Mouse (Mus musculus) heart, embryonic 10.5 days (tissue): ENCODE measurements around the gene Ift22. TPM values are rescaled to one million over a fixed set of nuclear protein-coding genes. Genes with fewer than 3 reads are reported as not detected.

ENCODE experiments used
- DNase-seq: peaks from one replicate; pipeline ENCODE4 v3.0.0-alpha.2; 2017; ENCODE audit warnings: low spot score
- H3K27ac ChIP-seq: fragments of 300-500 bp; sonication (generic); 2 replicates; pipeline ENCODE4 v1.5.1; 2016; ENCODE audit warnings: mild to moderate bottlenecking
- H3K27me3 ChIP-seq: fragments of 300-500 bp; sonication (generic); 2 replicates; pipeline ENCODE4 v1.6.1; 2016; ENCODE audit warnings: mild to moderate bottlenecking; ENCODE audit not compliant: poor library complexity, insufficient read depth, severe bottlenecking
- H3K36me3 ChIP-seq: fragments of 300-500 bp; sonication (generic); 2 replicates; pipeline ENCODE4 v1.6.1; 2016; ENCODE audit warnings: mild to moderate bottlenecking, moderate library complexity
- H3K4me1 ChIP-seq: fragments of 300-500 bp; sonication (generic); 2 replicates; pipeline ENCODE4 v1.6.1; 2016; ENCODE audit warnings: mild to moderate bottlenecking
- H3K4me3 ChIP-seq: fragments of 300-500 bp; sonication (generic); 2 replicates; pipeline ENCODE4 v1.5.1; 2016; ENCODE audit warnings: mild to moderate bottlenecking, moderate library complexity
- H3K9me3 ChIP-seq: fragments of 300-500 bp; sonication (generic); 2 replicates; pipeline ENCODE4 v1.6.1; 2016; ENCODE audit warnings: mild to moderate bottlenecking, moderate library complexity
- WGBS: fragments of 180-500 bp; shearing (Covaris S2); methylation state at CpG from one replicate; pipeline ENCODE4 v1.1.7; 2016; 5-methylcytosine and 5-hydroxymethylcytosine counted together
- polyA plus RNA-seq: library from polyadenylated mRNA; unstranded; fragments of >200 nt; fragmentation: Nextera tagmentation; extraction: Ambion mirVana; gene quantifications from 2 replicates; pipeline ENCODE4 v1.2.1, GENCODE M21; 2016

Ift22 gene
- polyA plus RNA-seq = 42.4 and 54.5 TPM in 2 replicates

GRCm38 (mm10) chr5:136907991-136908857, at the start of gene Ift22:
Gene Ift22, plus strand, starts transcription at chr5:136908150.
- Histone ChIP-seq H3K4me1 (peaks cover 12% of the 10 kb centered on the region; the same call in 1 of the 2 replicates), H3K36me3 (peaks cover 22% of the 10 kb centered on the region), H3K4me3 (peak within 1 kb of the TSS; percentile 85), H3K27me3 (no peaks in the 10 kb centered on the region), H3K9me3 (no peaks in the 10 kb centered on the region), H3K27ac (peak within 1 kb of the TSS; percentile 62)
- WGBS = 10% methylated on average over 32 of the region's 32 CpGs
- DNase-seq = peak; percentile 94

- DNase-seq = no peak
- WGBS = 9% methylated on average over 20 of the region's 20 CpGs
- Histone ChIP-seq H3K27ac (peak overlapping the region; percentile 82), H3K4me1 (peaks cover 47% of the 10 kb centered on the region), H3K9me3 (no peaks in the 10 kb centered on the region), H3K36me3 (0 out of 2 replicates have a peak, but pooled peaks cover 2% of the 10 kb centered on the region), H3K4me3 (peak overlapping the region; percentile 39), H3K27me3 (peaks cover 15% of the 10 kb centered on the region)
These were observed 46.6 kb upstream of the Ift22 start for GRCm38 (mm10) chr5:136861191-136861940.

- WGBS = 37% methylated on average over 4 of the region's 4 CpGs
- Histone ChIP-seq H3K9me3 (no peaks in the 10 kb centered on the region), H3K36me3 (0 out of 2 replicates have a peak, but pooled peaks cover 2% of the 10 kb centered on the region), H3K27me3 (peaks cover 15% of the 10 kb centered on the region), H3K4me1 (peaks cover 47% of the 10 kb centered on the region), H3K27ac (peak overlapping the region; percentile 82; the same call in 1 of the 2 replicates), H3K4me3 (no peak overlapping the region)
- no peak for DNase-seq
These were observed 45.1 kb upstream of the Ift22 start for GRCm38 (mm10) chr5:136862806-136863205.

GRCm38 (mm10) chr5:136863276-136863675, 44.7 kb upstream of the Ift22 start:
- Histone ChIP-seq H3K4me3 (peak overlapping the region; percentile 39; the same call in 1 of the 2 replicates), H3K27ac (peak overlapping the region; percentile 82), H3K4me1 (peaks cover 47% of the 10 kb centered on the region), H3K36me3 (0 out of 2 replicates have a peak, but pooled peaks cover 2% of the 10 kb centered on the region), H3K9me3 (no peaks in the 10 kb centered on the region), H3K27me3 (peaks cover 15% of the 10 kb centered on the region)
- DNase-seq = no peak
- WGBS = 49% methylated on average over 9 of the region's 9 CpGs

DNA sequence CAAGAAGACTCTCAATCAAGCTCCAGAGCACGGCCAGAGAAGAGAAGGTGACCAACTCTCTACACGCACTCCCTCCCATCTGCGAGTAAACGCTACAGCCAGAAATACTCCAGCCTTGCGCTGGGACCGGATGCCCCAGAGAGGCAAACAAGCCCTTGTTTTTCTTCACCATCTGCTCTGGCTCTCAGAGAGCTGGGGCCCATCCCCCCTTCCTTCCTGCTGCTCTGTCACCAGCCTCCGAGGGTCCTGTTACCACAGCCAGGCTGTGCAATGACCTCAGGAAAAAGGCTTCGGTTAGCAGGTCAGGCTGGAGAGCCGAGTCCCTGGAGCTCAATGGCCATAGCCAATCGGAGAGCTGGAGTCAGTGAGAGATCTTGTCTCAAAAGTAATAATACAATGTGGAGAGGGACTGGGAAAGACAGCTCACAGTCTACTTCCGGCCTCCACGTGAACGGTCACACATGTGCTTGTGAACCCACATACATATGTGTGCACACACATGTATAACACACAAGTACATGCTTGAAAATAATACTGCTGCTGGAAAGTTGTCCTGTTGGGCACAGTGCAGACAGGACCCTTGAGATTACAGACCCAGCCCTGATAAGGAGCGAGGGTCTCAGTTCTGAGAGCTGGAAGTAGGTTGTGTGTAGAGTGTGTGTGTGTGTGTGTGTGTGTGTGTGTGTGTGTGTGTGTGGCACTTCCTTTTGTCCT, 43.8 kb upstream of the Ift22 start:
- Histone ChIP-seq H3K27me3 (peaks cover 15% of the 10 kb centered on the region), H3K36me3 (0 out of 2 replicates have a peak, but pooled peaks cover 2% of the 10 kb centered on the region), H3K4me3 (peak overlapping the region; percentile 39), H3K9me3 (no peaks in the 10 kb centered on the region), H3K27ac (peak overlapping the region; percentile 82), H3K4me1 (peaks cover 49% of the 10 kb centered on the region)
- WGBS = 5% methylated on average over 14 of the region's 14 CpGs
- peak; percentile 94 for DNase-seq

- DNase-seq = no peak
- Histone ChIP-seq H3K9me3 (no peaks in the 10 kb centered on the region), H3K4me3 (no peak overlapping the region), H3K36me3 (0 out of 2 replicates have a peak, but pooled peaks cover 2% of the 10 kb centered on the region), H3K27ac (no peak overlapping the region), H3K27me3 (no peaks in the 10 kb centered on the region), H3K4me1 (peaks cover 38% of the 10 kb centered on the region)
- WGBS = 67% methylated on average over 5 of the region's 5 CpGs
These were observed 40.2 kb upstream of the Ift22 start for GRCm38 (mm10) chr5:136867706-136868105.

DNA sequence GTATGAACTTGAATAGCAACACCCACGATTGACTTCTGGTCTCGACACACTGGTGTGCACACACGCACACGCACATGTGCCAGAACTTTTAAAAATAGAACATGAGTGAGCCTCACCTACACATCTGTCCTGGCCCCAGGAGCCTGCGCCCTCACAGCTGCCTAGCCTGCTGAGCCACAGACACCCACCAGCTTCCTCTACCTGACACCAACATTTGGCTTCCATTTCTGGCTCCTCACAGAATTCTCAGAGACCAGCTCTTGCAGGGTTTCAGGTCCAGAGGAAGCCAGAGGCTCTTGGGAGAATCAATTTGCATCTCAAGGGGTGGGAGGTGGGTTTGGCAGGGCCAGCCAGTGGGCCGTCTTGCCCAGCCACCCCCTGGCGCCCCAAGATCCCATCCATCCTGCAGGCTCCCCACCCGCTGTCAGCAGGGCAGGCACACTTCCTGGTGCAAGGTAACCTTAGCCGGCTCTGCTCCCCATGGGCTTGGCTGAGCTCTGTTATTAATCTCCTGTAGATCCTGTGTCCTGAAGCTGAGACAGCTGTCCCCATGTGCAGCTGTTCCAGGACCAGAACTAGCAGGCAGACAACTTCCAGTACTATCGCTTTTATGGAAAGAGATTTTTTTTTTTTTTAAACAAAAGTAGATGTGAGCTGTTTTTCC, 38.4 kb upstream of the Ift22 start:
- Histone ChIP-seq H3K27me3 (no peaks in the 10 kb centered on the region), H3K27ac (peak overlapping the region; percentile 64), H3K4me1 (peaks cover 19% of the 10 kb centered on the region), H3K9me3 (no peaks in the 10 kb centered on the region), H3K4me3 (no peak overlapping the region), H3K36me3 (0 out of 2 replicates have a peak, but pooled peaks cover 2% of the 10 kb centered on the region)
- no peak for DNase-seq
- 58% methylated on average over 10 of the region's 10 CpGs for WGBS

GRCm38 (mm10) chr5:136872417-136872816, 35.5 kb upstream of the Ift22 start:
- no peak overlapping the region for H3K27ac ChIP-seq
- 75% methylated on average over 8 of the region's 8 CpGs for WGBS
- peaks cover 13% of the 10 kb centered on the region for H3K4me1 ChIP-seq
- H3K36me3 ChIP-seq = peaks cover 10% of the 10 kb centered on the region; the same call in 1 of the 2 replicates
- no peaks in the 10 kb centered on the region for H3K27me3 ChIP-seq
- H3K9me3 ChIP-seq = no peaks in the 10 kb centered on the region
- no peak overlapping the region for H3K4me3 ChIP-seq
- no peak for DNase-seq

DNA sequence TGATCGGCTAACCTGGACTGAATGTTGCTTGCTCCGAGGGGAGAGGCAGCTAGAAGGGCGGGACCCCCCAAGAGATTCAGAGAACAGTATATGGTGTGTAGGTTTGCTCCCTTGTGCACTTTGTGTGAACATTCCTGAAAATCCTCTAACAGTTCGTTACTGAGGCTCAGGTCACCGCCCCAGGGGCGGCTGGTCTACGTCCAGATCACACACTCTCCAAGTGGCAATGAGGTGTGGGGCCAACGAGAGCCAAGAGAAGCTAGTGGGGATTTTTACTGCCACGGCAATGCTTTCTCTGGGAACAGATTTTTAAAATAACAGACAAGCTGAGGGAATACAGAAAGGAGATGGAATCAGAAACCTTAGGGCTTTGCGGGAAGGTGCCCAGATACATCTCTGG, 33.7 kb upstream of the Ift22 start:
- WGBS = 50% methylated on average over 10 of the region's 10 CpGs
- Histone ChIP-seq H3K4me3 (no peak overlapping the region), H3K36me3 (peaks cover 12% of the 10 kb centered on the region; the same call in 1 of the 2 replicates), H3K27me3 (no peaks in the 10 kb centered on the region), H3K27ac (no peak overlapping the region), H3K4me1 (peaks cover 10% of the 10 kb centered on the region), H3K9me3 (no peaks in the 10 kb centered on the region)
- DNase-seq = no peak

GRCm38 (mm10) chr5:136880101-136880500, 27.8 kb upstream of the Ift22 start:
- Histone ChIP-seq H3K27me3 (peaks cover 37% of the 10 kb centered on the region), H3K9me3 (no peaks in the 10 kb centered on the region), H3K27ac (no peak overlapping the region), H3K4me1 (peaks cover 13% of the 10 kb centered on the region; the same call in 1 of the 2 replicates), H3K4me3 (no peak overlapping the region), H3K36me3 (peaks cover 12% of the 10 kb centered on the region; the same call in 1 of the 2 replicates)
- DNase-seq = no peak
- WGBS = 72% methylated on average over 8 of the region's 8 CpGs

DNA sequence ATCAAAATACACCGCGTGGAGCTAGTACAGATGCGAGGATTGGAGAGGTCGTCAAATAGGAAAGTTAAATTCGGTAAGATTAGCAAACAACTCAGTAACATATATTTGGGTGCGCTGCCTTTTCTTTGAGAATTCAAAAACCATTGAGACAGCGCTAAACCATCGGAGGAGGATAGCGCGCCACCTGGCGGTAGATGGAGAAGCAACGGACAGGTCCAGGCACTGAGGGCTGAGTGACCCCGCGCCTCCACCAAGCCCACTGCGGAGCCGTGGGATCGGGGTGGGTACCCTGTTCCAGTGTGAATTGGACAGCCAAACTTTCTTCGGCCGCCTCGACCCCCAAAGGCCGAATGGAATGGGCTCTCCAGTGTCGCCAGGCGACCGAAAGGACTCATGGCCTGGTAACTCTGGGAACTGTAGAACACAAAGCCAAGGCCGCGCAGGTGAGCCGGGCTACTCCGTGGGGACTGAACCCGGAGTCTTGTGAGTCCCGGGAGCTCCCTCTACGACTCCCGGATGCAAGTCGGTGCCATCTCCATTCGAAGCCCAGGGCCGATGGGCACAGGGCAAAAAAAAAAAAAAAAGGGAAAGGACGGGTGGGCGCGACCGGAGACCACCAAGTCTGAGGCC, 26.5 kb upstream of the Ift22 start:
- WGBS = 4% methylated on average over 39 of the region's 39 CpGs
- H3K27ac ChIP-seq = peak overlapping the region; percentile 79

More for the DNA sequence above, 26.5 kb upstream of the Ift22 start:
- H3K9me3 ChIP-seq = no peaks in the 10 kb centered on the region
- H3K27me3 ChIP-seq = peaks cover 39% of the 10 kb centered on the region
- H3K4me3 ChIP-seq = peak overlapping the region; percentile 66
- H3K4me1 ChIP-seq = peaks cover 13% of the 10 kb centered on the region; the same call in 1 of the 2 replicates
- DNase-seq = peak; percentile 85
- H3K36me3 ChIP-seq = peaks cover 9% of the 10 kb centered on the region; the same call in 1 of the 2 replicates
